Mouse (Mus musculus) 3134 (cell line): ENCODE data around the gene Snx11.

Source experiments
- DNase-seq: peaks from one replicate; pipeline ENCODE4 v3.0.0-alpha.2; 2011; ENCODE audit warnings: low spot score; ENCODE audit not compliant: insufficient read length; ENCODE audit errors: extremely low read depth

Snx11 gene

DNA sequence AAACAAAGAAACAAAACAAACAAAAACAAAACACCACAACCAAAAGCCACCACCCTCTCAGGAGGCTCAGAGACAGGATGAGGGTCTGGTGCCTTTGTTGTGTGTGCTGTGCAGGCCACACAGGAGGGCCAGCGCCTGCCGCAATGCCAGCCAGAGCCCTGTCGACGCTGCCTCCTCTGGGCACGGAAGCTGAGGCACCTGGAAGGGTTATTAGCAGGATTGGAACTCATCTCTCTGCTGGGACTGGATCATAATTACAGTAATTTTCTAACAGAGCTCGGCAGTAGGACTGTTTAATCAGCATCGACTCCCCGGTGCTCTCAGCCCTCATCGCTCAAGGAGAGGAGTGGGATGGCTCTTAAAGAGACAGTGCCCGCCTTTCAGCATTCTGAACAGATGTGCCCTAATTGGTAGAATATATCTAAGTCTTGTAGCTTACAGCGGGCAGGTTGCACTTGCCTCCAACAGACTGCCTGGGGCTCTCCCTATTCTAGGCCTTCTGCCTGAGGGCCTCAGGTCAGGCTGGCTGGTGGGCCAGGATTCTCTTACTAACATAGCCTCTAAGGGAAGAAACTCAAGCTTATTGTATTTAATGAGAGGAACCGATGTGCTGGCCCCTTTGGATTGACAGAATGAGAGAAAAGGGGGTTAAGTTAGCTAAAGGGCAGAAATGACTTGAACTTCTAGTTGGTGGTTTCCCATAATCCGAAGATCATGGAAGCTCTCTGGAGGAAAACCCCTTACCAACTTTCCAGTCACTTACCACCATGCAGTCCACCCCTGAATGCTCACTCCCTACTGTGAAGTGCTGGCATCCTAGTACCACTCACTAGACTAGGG lies 12.6 kb downstream of the Snx11 start:
- DNase-seq, result no peak

DNA sequence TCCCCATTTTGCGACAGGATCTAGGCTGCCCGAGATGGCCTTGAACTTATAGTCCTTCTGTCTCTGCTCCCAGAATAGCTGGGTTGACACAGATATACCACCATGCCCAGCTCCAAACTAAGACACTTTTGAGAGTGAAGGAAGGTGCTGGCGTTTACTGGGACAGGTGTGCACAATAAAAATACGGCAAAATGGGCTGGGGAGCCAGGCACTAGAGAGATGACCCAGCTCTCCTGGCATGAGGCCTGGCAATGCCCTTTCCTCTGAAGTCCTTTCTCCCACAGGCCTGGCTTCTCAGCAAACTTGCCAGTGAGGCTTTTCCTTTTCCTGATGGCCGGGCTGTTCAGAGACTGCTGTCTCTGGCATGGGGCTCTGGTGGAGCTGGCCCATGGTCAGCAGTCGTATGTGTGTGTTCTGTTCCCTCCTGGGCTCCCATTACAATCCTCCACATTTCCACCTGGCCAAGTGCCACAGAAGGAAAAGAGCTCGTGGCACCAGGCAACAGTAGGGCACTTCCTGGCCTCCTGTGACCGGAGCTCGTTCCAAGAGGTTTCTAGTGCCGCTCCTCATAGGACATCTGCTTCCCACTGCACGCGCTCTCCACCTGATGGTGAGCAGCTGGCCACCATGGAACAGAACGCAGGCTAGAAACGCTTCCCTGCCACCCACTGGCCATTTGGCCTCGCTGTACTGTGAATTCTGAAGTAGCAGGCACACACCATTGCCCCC lies 14.5 kb downstream of the Snx11 start:
- no peak for DNase-seq

DNA sequence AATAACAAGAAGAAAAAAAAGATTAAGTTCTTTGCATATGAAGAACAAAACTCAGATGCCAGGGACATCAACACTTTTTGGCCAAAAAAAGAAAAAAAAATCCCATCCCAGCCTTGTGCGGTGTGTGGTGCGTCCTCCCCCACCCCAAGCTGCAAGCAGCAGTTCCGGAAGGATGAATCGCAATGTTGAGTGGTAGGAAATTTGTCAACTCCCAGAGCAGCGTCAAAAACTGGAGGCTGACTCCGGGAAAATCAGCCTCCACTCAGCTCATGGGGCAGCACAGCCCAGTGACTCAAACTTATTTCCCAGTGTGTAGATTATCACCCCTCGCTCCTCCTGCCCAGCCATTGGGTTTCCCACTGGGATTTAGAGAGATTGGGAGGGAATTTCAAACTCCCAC lies 15.4 kb downstream of the Snx11 start:
- no peak for DNase-seq

DNA sequence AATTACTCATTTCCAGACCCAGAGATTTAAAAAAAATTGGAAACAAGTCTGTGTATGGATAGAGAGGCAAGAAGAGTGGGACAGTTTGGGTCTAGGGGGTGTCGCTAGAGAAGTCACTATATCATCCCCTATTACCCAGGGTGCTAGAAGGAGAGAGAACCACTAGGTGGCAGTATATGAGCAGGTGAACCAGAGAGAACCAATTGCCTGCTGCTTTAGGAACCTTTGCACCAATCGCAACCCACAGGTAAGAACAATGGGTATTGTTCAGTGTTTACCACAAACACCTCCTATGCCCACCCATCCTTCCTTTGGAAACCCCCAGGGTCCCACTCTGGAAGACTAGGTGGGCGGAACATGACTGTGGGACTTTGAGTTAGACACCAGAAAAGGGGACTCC lies 17.3 kb downstream of the Snx11 start:
- DNase-seq, result no peak

DNA sequence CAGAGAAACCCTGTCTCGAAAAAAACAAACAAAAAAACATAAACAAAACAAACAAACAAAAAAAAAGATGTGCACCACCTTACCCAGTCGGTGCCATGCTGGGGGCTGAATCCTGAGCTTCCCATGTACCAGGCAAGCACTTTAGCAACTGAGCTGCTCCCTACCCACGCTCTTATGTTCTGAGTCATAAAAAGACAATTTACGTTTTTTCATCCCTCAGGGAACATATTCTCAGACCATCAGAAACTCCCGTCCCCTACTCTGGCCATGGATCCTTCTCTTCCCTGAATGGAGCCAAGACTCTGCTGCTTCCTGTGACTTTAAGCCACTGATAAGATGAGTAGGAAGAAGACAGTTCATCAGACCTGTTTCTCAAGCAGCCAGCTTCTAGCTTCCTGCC lies 19.0 kb downstream of the Snx11 start:
- DNase-seq, result no peak

DNA sequence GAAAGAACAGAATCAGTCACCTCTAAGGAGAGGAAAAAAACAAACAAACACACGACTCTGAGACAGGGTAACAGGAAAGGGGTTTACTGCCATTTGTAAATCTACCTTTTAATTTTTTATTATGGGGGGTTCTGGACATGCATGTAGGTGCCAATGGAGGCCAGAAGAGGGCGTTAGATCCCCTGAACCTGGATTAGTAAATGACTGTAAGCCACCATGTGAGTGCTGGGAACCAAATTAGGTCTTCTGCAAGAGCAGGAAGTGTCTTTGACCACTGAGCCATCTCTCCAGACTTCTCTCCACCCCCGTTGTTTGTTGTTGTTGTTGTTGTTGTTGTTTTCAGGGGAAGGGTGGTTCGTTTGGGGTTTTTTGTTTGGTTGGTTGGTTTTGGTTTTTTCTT lies 19.9 kb downstream of the Snx11 start:
- DNase-seq, result no peak

DNA sequence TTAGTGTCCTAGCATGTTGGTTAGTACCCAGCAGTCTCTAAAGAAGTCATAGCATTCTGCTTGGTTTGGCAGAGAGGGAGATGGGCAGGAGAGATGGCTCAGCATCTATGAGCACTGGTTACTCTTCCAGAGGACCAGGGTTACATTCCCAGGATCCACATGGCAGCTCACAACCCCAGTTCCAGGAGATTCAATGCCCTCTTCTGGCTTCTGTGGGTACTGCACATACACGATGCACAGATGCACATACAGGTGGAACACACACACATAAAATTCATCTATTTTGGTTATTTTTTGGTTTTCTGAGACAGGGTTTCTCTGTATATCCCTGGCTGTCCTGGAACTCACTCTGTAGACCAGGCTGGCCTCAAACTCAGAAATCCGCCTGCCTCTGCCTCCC lies 22.1 kb downstream of the Snx11 start:
- DNase-seq, result no peak

DNA sequence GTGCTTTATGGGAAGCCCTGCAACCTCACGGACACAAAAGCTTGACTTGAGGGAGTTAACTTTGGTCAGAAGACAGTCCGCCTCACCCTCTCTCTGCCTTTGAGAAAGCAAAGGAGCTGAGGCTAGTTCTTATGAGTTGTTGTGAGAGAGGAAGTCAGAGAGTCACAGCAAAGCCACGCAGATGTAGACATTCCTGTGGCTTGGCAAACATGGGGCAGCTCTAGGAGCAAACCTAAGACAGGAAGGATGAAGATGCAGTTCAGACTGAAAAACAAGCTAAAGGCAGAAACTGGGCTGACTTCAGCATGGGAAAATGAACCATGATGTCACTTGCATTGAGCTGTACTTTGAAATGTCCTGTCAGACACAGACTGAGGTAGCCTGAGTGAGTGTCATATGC lies 29.8 kb downstream of the Snx11 start:
- peak; percentile 84 for DNase-seq

DNA sequence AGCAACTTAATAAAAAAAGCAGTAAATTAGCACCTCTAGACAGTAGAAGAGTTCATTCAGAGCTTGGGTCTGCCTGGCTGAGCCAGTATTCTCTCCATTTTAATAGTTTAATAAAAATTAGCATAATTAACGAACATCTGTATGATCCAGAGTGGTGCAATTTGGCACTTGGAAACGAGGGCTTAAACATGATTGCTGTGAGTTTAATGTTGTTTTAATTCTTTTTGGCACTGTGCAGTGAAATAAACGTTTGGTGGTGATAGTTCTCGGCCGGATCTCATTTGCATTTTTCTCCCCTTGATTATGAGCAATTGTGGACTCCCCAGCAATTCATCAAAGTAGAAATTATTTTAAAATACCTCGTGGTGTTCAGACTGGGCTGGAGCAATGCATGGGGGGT lies 30.7 kb downstream of the Snx11 start:
- DNase-seq, result no peak

DNA sequence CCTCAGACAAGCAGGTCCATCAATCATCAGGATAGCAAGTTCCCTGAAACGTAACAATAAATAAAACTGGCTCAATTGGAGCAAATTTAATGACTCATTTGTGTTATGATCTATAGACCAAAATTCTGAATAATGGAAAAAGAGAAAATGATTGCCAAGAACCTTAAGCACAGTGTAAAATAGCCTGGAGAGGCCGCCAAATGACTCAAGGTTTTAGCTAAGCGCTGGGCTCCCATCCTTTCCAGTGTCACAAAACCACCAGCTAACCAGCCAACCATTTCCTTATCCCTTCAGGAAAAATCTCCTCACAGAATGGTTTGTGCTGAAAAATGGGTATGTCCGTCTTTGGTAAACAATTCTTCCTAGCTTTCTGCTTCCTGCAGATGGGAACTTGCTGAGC lies 33.5 kb downstream of the Snx11 start:
- DNase-seq, result no peak

DNA sequence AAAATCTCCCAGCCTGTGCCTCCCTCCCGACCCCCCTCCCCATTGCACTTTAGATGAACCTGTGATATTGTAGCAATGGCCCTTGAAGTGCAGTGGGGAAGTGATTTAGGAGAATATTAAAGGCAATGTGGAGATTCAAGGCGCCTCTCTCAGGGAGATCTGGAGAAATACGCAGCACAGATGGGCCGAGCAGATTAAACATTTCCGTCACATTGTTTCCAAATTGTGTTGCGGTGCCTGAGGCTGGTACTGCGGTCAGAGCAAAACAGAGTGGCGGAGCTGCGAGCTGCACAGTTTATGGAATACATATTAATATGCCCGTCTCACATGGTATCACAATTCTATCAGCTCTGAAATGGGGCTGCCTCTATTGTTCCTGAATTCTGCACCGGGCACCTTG lies 34.4 kb downstream of the Snx11 start:
- DNase-seq, result no peak

DNA sequence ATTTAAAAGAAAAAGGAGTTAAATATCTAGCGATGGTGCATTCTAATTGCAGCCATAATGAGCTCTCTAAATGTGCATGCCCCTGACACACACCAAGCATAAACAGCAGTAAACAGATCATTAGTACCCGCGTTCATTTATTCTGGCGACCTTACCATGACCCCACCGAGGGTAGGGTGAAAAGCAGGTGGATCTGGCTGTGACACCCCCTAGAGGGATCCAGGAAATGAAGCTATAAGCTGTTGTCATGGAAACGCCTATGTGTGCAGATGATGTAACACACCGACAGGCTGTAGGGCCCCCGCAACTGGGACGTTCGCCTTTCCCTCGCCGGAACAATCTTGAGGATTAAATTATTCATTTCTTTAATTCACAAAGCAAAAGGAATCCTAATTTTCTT lies 35.4 kb downstream of the Snx11 start:
- DNase-seq, result no peak

DNA sequence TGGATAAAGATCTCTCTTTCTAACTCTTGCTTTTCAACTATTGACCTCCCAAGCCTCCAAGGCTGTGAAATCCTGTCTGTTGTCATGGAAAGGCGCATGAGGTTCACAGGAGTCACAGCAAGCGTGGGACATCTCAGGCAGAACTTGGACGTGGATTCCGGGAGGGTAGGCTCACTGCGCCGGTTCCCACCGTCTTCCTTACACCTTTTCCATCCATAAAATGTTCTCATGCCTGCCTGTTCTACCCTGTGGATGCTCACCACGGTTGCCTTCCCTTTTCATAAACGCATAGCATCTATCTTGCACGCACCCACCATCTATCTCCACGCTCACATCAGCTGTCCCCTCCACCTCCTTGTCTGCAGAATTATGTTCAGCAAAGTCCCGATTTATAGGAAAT lies 36.6 kb downstream of the Snx11 start:
- no peak for DNase-seq

DNA sequence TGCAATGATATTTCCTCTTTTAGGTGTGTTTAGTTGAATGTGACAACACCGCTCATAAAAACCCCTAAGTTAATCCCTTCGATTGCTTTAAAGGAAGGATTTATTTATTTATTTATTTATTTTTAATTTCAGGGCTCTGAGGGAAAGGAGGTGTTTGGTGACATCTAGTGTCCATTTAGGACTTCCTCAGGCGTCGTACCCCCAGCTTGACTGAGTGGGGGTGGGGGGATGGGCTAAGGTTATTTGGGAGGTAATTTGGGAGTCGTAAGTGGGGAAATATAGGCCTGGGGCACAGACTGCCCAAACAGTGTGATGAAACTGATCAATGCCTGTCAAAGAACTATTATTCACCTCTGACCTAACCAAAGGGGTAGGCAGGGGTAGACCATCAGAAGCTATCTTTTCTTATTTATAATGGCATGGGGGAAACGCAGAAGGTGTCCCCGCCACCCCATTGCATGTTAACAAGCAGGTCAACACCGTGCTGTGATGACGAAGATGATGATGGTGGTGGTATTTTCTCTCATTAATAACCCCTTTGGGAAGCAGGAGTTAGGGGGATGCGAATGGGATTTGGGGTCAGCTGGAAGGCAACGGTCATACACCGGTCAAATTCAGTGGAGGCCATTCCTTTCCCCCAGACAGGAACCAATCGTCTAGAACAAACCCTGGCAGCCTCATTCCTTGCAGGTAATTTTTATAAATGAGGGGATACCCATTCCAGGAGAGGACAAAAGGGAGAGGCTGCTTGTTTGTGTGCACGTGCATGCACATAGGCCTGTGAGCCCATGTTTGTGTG lies 39.5 kb downstream of the Snx11 start:
- no peak for DNase-seq

DNA sequence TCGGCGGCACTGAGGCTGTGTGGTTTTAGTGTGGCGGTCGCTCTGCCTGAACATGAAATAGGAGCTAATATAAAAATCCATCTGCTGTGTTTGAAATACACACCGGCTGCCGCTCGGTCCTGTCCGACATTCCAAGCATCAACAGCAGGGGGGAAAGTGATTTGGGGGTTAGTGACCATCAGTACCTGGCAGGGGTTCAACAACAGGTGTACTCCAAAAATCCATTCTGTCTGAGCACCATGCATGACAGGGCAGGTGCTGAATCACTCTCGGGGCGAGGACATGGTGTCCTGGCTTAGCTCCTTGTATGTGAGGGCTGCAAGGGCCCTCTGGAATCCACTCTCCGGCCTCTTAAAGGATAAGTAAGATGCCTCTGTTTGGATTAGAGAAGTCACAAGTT lies 41.0 kb downstream of the Snx11 start:
- no peak for DNase-seq

DNA sequence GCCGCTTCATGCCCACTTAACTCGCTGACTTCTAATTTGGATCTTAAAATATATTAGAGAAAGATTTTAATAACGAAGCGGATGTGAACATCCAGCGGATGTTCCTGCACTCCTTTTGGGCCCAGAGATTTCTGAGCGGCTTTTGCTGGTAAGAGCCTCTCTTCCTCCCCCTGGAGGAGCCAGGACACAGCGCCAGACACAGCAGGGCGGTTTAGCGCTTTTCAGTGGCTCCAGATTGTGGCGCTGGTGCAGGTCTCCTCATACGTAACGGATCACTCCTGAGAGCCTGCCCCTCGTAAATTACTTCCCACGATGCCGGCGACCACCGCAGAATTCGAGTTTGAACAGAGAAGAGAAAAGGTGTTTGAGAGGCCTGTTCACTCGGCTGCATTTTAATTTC lies 41.5 kb downstream of the Snx11 start:
- DNase-seq, result no peak

DNA sequence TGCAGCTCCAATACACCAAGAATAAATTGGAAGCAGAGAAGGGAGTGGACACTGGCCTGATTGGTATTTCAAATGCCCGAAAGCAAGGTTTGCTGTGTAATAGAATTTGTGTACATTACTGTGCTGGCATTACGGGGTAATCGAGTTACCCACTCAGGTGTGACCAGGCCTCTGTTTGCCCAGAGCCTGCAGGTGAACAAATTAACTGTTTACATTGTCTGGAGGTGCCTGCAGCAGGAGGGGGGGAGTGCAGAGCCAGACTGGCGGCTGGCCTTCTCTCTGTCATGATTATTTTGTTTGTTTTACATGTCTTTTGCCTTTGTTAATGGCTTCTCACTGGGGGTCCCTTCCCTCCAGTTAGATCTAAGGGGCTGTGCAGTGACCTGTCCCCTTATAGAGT lies 44.7 kb downstream of the Snx11 start:
- no peak for DNase-seq

DNA sequence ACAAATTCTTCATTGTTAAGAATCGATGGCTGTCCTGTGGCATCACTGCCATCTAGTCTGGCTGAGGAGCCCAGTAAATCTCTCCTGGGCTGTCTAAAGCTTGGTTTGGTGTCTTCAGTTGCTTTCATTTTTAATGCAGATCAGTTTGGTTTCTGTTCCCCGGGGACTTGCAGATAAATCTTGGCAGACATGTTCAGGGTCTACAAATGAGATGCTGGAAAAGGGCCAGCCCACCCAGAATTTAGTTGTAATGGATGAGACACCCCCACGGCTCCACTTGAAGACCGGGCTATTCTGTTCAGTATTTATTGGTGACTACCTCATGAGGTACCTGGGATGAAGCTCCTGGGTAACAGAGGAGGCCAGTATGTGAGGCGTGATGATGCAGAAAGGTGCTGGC lies 47.0 kb downstream of the Snx11 start:
- no peak for DNase-seq

DNA sequence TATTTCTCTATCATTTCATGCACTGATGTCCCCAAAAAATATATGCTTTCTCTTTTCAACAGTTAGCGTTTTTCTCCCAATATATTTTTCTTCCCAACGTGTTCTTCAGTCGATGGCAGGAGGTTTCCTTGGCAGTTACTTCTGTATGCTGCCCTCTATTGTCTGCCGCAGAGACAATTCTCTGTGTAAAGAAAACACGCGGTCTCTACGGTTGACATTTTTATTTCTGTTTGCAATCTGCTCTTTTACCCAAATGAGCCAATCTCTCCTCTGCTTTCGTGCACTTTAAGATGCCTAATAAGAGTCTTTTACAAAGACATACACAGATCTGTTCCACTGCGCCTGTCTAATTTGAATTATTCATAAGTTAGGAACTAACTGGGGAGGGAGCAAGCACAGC lies 47.9 kb downstream of the Snx11 start:
- no peak for DNase-seq

DNA sequence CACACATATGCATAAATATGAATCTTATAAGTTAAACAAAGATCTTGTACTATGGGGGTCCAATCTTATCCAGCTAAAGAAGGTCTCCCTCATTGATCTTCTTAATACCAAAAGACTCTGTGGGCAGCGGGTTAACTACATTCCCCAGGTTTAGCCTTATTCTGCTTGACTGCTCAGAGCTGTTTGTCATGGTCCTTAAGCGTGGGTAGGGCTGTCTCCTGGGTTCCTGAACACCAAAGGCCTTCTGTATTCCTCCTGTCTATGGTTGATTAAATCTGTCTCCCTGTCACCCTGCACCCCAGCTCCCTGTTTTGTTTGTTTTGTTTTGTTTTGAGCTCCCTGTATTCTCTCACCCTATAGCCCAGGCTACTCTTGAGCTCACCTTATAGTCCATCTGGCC lies 48.8 kb downstream of the Snx11 start:
- no peak for DNase-seq

DNA sequence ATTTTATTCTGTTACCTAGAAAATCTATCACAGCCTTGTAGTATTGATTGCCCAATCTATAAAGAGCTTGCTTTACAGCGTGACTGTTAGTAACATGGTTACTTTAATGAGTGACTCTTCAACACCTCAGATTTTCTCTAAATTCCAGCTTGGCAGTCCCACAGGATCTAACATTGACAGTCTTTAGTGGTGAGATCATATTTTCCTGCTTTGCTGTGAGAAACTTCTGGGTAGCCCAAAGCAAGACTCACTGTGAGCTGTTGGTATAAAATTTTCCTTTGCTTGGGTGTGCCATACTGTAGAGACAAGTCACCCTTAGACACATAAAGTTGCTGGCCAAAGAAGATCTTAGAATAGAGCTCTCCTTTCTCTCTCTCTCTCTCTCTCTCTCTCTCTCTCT lies 51.5 kb downstream of the Snx11 start:
- peak; percentile 52 for DNase-seq

DNA sequence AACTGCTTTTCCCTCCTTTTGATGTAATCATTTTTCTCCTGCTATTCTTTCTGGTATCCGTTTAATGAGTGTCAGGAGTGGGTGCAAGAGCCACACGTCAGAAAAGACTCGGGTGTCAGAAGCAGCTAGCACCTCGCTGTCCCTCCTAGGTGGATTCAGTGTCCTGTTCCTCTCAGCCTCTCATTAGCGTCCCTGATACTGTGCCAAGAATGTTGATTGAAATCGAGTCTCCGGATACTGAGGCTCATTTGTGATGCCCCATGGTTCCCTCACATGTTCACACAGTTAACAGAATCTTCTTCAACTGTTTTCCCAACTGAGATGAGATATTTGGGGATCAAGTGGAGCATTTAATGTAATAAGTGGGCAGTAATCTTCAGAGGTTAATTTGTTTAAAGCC lies 58.8 kb downstream of the Snx11 start:
- DNase-seq, result no peak
